Mouse (Mus musculus) intestine, embryonic 14.5 days (tissue): ENCODE data around the gene Ndufs5. TPM values are rescaled to one million over a fixed set of nuclear protein-coding genes. Genes with fewer than 3 reads are reported as not detected.
A peak's percentile ranks its signal among the peaks of the same experiment; 100 is the strongest.

Experiments used
- ATAC-seq: fragments of 200-750 bp; cut with Nextera tagmentation; replicated peaks from 2 replicates; pipeline ENCODE4 v1.8.0; 2017; ENCODE audit warnings: low read depth, moderate number of reproducible peaks, moderate TSS enrichment, moderate library complexity; ENCODE audit not compliant: low FRiP score, low TSS enrichment
- DNase-seq: peaks from one replicate; pipeline ENCODE4 v3.0.0-alpha.2; 2018; ENCODE audit warnings: low spot score
- H3K27ac ChIP-seq: fragments of 300-500 bp; sonication (generic); 2 replicates; pipeline ENCODE4 v1.5.1; 2014; ENCODE audit warnings: low read depth, mild to moderate bottlenecking, control low read depth
- H3K27me3 ChIP-seq: fragments of 300-500 bp; sonication (generic); replicated peaks from 2 replicates; pipeline ENCODE4 v1.6.1; 2014; ENCODE audit warnings: low read length, control low read depth; ENCODE audit not compliant: control insufficient read depth, insufficient read depth
- H3K36me3 ChIP-seq: fragments of 300-500 bp; sonication (generic); 2 replicates; pipeline ENCODE4 v1.6.1; 2014; ENCODE audit warnings: low read length, control low read depth; ENCODE audit not compliant: control insufficient read depth, insufficient read depth
- H3K4me1 ChIP-seq: fragments of 300-500 bp; sonication (generic); replicated peaks from 2 replicates; pipeline ENCODE4 v1.6.1; 2014; ENCODE audit warnings: low read length, control low read depth, mixed read lengths; ENCODE audit not compliant: control insufficient read depth, insufficient read depth
- H3K4me2 ChIP-seq: fragments of 300-500 bp; sonication (generic); 2 replicates; pipeline ENCODE4 v1.6.1; 2014; ENCODE audit warnings: low read length
- H3K4me3 ChIP-seq: fragments of 300-500 bp; sonication (generic); 2 replicates; pipeline ENCODE4 v1.5.1; 2014; ENCODE audit warnings: low read depth, low read length, control low read depth, mixed read lengths
- H3K9ac ChIP-seq: fragments of 300-500 bp; sonication (generic); 2 replicates; pipeline ENCODE4 v1.6.1; 2014; ENCODE audit warnings: mild to moderate bottlenecking, low read length
- H3K9me3 ChIP-seq: fragments of 300-500 bp; sonication (generic); 2 replicates; pipeline ENCODE4 v1.6.1; 2016; ENCODE audit warnings: low read length, control low read depth; ENCODE audit not compliant: control insufficient read depth
- WGBS: fragments of 180-500 bp; shearing (Covaris S2); extraction: QIAGEN DNeasy Blood & Tissue Kit; methylation state at CpG from one replicate; pipeline ENCODE4 v1.1.7; 2014; 5-methylcytosine and 5-hydroxymethylcytosine counted together
- polyA plus RNA-seq: library from polyadenylated mRNA; unstranded; fragments of >200 nt; fragmentation: Nextera tagmentation; extraction: Ambion mirVana; gene quantifications from 2 replicates; pipeline ENCODE4 v1.2.1, GENCODE M21; 2014

Ndufs5 gene
- 306 and 321 TPM in 2 replicates for polyA plus RNA-seq

DNA sequence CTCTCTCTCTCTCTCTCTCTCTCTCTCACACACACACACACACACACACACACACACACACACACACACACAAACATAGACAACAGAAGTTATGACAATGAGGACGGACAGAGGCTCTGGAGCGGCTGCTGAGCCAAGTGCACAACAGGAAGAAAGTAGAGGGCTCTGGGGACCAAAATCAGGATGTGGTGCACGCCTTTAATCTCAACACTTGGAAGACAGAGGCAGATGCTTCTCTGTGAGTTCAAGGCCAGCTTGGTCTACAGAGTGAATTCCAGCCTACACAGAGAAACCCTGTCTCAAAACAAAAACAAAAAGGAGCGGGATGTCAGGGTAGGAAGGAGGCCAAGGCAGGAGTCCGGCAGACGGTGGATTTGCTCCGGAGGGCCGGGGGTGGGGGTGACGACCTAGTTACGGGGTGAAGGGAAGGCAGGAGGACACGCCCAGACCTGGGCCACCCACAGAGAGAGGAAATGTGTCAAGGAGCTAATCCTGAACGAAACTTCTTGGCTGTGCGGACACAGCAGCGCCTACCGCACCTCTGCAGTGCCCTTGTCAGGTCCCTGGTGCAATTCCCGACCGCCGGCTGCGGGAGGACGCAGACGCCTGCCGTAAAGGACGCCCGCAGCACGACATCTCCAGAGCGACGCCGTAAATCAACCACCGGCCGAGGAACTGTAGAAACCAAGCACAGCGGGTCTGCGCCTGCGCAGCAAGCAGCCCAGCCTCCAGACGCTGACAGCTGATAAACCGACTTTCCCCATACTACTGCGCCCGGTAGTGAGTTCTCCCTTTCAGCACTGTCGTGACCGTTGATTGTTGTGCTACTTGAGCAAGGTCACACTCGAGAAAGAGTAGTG lies at the start of gene Ndufs5:
Ndufs5 (minus strand) TSS at position 629 of the 860 bp plus-strand sequence.
- peak within 1 kb of the TSS; percentile 53 for H3K4me2 ChIP-seq
- no peaks in the 10 kb centered on the region for H3K9me3 ChIP-seq
- WGBS, result under 1% methylated on average over 40 of the region's 40 CpGs
- H3K4me3 ChIP-seq, result peak within 1 kb of the TSS; percentile 54
- 0 out of 2 replicates have a peak, but pooled peaks cover 2% of the 10 kb centered on the region for H3K4me1 ChIP-seq
- H3K27ac ChIP-seq, result no peak within 1 kb of the TSS
- peak within 1 kb of the TSS; percentile 84 for H3K9ac ChIP-seq
- no peaks in the 10 kb centered on the region for H3K27me3 ChIP-seq
- peak; percentile 95 for DNase-seq
- peaks cover 18% of the 10 kb centered on the region for H3K36me3 ChIP-seq
- ATAC-seq, result peak; percentile 94

DNA sequence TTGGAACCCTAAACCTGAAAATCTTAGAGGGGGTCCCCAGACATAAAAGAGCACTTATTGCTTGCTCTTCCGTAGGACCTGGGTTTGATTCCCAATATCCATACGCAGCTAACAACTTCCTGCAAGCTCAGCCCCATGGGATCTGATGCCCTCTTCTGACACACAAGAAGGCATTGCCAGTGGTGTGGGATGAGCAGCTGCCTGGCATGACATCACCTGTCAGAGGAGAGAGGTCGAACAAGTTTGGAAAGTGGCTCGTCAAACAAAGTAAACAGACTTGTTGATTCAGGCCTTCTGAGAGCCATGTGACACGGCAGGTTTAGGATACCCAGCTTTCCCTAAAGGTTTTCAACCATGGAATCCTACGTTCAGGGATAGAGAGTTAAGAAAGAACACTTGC lies 47.1 kb upstream of the Ndufs5 start:
- H3K4me3 ChIP-seq, result no peak overlapping the region
- no peaks in the 10 kb centered on the region for H3K4me1 ChIP-seq
- H3K9ac ChIP-seq, result no peak overlapping the region
- WGBS, result 63% methylated on average over 6 of the region's 6 CpGs
- H3K36me3 ChIP-seq, result no peaks in the 10 kb centered on the region
- no peaks in the 10 kb centered on the region for H3K27me3 ChIP-seq
- no peak for ATAC-seq
- no peak overlapping the region for H3K27ac ChIP-seq
- DNase-seq, result no peak
- no peak overlapping the region for H3K4me2 ChIP-seq
- H3K9me3 ChIP-seq, result no peaks in the 10 kb centered on the region

DNA sequence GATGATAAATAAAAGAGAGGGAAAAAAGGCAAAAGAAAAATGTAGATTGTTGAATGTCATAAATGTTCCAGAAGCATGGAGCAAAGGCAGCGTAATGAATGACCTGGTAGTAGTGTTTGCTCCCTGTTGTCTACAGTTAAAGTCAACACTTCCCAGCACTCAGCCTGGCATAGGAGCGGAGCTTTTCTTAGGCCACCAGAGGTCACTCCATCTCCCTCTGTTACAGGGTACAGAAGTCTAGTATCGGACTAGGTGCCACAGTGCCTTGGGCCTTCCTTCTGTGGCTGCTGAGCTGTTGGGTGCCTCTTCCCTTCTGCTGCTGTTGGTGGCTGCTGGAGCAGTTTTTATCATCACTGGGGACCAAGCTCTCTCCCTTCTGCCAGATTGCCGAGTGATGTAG lies 40.3 kb upstream of the Ndufs5 start:
- H3K4me1 ChIP-seq, result no peaks in the 10 kb centered on the region
- no peaks in the 10 kb centered on the region for H3K36me3 ChIP-seq
- DNase-seq (no peak), ATAC-seq (no peak)
- no peaks in the 10 kb centered on the region for H3K9me3 ChIP-seq
- H3K27ac ChIP-seq, result no peak overlapping the region
- no peak overlapping the region for H3K9ac ChIP-seq
- H3K4me2 ChIP-seq, result no peak overlapping the region
- 47% methylated on average over 4 of the region's 4 CpGs for WGBS
- H3K4me3 ChIP-seq, result no peak overlapping the region
- no peaks in the 10 kb centered on the region for H3K27me3 ChIP-seq

DNA sequence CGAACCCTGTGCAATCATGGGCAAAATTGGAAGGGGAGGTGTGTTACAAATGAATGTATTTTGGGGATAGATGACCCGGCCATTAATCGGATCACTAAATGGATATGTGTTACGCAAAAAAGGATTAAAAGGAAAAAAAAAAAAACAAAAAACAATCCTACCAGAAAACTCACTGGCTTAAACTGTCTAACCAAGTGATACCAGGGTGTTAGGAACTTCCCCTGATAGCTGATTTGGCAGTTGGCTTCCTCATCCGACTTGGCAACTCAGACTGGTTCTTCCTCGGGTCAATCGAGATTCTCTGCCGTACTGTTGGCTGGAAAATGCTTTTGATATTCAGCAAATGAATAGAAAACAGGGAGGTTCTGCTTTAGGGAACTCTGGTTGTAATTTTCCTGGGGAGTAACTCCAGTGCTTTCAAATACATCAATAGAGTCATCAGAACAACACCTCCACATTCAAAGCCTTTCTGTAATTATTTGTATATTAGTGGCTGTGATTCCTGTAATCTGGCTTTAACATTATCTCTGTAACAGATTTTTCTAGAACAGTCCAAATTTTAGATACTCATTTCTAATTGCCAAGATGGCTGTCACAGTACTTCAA lies 32.8 kb upstream of the Ndufs5 start:
- Histone ChIP-seq H3K36me3 (peaks cover 3% of the 10 kb centered on the region; the same call in 1 of the 2 replicates), H3K9ac (peak overlapping the region; percentile 71), H3K9me3 (no peaks in the 10 kb centered on the region), H3K4me2 (peak overlapping the region; percentile 73), H3K27ac (no peak overlapping the region), H3K4me1 (peaks cover 10% of the 10 kb centered on the region), H3K4me3 (peak overlapping the region; percentile 83), H3K27me3 (no peaks in the 10 kb centered on the region)
- ATAC-seq (no peak), DNase-seq (peak; percentile 55)
- 2% methylated on average over 8 of the region's 8 CpGs for WGBS

DNA sequence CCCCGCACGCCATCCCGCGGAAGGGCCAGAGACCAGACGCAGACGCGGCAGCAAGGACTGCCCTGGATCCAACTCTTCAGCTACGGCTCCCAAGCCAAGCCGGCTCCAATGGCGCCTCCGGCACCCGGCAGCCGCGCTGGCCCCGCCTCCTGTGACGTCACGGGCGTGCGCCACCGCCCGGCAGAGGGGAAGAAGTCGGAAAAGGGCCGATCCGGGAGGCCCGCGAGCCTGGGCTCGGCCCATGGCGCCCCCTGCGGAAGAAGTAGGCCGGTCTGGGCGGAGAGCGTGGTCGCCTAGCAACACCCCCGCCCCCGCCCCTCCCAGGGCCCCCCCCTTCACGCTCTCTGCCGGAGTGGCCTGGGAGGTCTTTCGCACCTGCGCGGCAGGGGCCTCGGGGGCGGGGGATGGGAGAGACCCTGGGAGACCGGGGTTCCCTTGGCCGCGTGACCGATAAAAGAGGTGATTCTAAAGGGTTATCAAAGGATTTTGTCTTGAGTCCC lies 32.2 kb upstream of the Ndufs5 start, which contains the start of gene Akirin1:
Akirin1 (minus strand) TSS at position 194 of the 500 bp plus-strand sequence.
- Histone ChIP-seq H3K27me3 (no peaks in the 10 kb centered on the region), H3K4me2 (peak within 1 kb of the TSS; percentile 91), H3K9ac (peak within 1 kb of the TSS; percentile 71), H3K9me3 (no peaks in the 10 kb centered on the region), H3K36me3 (peaks cover 3% of the 10 kb centered on the region; the same call in 1 of the 2 replicates), H3K27ac (peak within 1 kb of the TSS; percentile 84), H3K4me3 (peak within 1 kb of the TSS; percentile 83), H3K4me1 (peaks cover 10% of the 10 kb centered on the region)
- DNase-seq (peak; percentile 97), ATAC-seq (peak; percentile 99)
- under 1% methylated on average over 40 of the region's 46 CpGs for WGBS

DNA sequence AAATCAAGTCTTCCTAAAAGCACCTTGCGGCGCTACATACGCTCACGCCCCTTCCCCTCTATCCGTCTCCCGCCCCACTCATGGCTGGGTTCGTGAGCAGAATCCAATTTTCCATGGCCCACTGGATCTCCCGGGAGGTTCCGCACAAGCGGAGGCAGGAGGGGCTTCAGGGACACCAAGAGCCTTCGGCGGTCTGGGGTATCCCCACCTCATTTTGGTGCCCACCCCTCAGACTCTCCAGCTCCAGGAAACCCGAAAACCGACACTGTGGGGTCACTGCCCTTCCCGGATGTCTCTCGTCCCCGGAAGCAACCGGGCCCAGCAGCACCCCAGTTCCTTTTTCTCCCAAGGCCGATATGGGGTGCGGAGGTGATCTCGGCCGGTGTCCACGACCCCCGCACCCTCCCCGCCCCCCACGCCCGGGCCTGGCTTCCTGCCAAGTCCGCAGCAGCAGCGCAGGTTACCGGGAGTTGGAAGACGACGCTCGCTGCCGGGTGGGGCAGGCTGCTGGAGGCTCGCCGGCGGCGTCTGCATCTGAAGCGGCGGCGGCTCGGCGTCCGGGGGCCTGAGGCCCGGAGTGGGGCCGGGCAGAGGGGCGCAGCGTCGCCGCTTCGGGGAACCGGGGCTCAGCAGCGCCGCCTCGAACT lies 31.6 kb upstream of the Ndufs5 start:
- H3K36me3 ChIP-seq, result peaks cover 3% of the 10 kb centered on the region; the same call in 1 of the 2 replicates
- H3K9me3 ChIP-seq, result no peaks in the 10 kb centered on the region
- H3K4me1 ChIP-seq, result peaks cover 10% of the 10 kb centered on the region
- DNase-seq (peak; percentile 70), ATAC-seq (peak; percentile 82)
- no peaks in the 10 kb centered on the region for H3K27me3 ChIP-seq
- peak overlapping the region; percentile 91 for H3K4me2 ChIP-seq
- H3K9ac ChIP-seq, result peak overlapping the region; percentile 71
- H3K27ac ChIP-seq, result peak overlapping the region; percentile 84
- peak overlapping the region; percentile 83 for H3K4me3 ChIP-seq
- WGBS, result under 1% methylated on average over 55 of the region's 55 CpGs

DNA sequence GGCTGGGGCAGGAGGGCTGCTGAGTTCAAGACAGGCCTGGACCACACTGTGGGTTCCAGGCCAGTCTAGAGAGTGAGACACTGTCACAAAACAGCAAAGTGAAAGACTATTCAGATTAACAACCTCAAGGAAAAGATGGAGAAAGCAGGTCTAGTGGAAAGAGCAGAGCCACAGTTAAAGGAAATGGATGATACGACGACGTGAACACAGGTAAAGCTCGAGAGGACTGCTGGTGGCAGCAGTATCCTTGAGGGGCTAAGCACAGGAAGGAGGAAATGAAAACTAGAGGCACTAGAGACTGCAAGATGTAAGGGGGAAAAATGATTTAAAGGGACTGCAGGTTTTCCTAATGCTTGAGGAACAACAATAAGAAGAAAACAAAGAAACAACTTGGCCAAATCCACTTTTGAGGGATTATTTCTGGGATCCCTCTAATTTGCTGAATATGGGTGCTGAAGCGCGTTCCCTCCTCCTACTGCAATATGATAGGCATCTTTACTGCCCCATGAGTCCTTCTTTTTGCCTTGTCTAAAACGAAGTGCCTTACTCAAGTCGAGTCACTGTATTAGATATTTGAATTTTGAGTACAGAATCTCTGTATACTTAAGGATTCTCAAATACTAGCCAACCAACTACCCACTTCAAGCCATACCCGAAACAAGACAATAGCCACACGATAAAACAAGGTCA lies 30.9 kb upstream of the Ndufs5 start:
- Histone ChIP-seq H3K4me3 (peak overlapping the region; percentile 83), H3K9me3 (no peaks in the 10 kb centered on the region)
- 18% methylated on average over 10 of the region's 10 CpGs for WGBS

More for the DNA sequence above, 30.9 kb upstream of the Ndufs5 start:
- peaks cover 3% of the 10 kb centered on the region; the same call in 1 of the 2 replicates for H3K36me3 ChIP-seq
- H3K4me1 ChIP-seq, result peaks cover 10% of the 10 kb centered on the region
- peak overlapping the region; percentile 71 for H3K9ac ChIP-seq
- ATAC-seq (no peak), DNase-seq (no peak)
- H3K4me2 ChIP-seq, result peak overlapping the region; percentile 91
- H3K27me3 ChIP-seq, result no peaks in the 10 kb centered on the region
- no peak overlapping the region for H3K27ac ChIP-seq
